Mouse (Mus musculus): ENCODE results near the gene Gm21117.
"Not testable (repeated sequence)": the region's sequence is repeated elsewhere in the genome, so short reads cannot be mapped to it uniquely, and the experiment has no call there.

The Gm21117 gene

GRCm38 (mm10) chrY:51124920-51125319, at the start of gene Gm21117:
TSS of gene Gm21117 (plus strand) at chrY:51125220.
- DNase-seq (ENCODE audit: low spot score in 2 of 2), result not testable (repeated sequence)
